Comparison of ENCODE assay signal across 19 mouse cellular contexts in the genomic region with DNA sequence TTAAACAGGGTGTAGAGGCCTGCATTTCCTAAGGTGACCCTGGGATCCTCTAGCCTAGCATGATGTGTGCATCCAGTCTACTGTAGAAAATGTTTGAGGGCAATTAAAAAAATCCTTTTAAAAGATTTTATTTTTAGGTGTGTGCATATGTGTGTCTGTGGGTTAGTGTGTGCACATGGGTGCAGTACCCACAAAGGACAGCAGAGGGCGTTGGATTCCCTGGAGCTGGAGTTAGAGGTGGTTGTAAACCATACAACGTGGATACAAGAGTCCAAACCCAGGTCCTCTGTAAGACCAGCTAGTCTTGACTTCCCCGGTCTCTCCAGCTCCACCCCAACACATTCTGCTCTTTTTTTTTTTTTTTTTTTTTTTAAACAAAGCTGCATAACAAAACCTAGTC. TPM values are rescaled to one million over a fixed set of nuclear protein-coding genes. Genes with fewer than 3 reads are reported as not detected.
A peak's percentile ranks its signal among the peaks of the same experiment; 100 is the strongest.
DNase-seq lines count a peak whose midpoint lies in the region; ATAC-seq and TF ChIP-seq lines count a peak whose summit lies in the region.
"Had no signal": no experiment of that assay in that cellular context is flagged by ENCODE, and none has a peak within 500 bp of the region (broad histone marks: within the 10 kb centered on the region; RNA-seq: fewer than 3 reads in every experiment).

No protein-coding gene starts in this region.

- in situ Hi-C loops in ES-E14 (cut with MboI; ENCODE audit: low sequenced_read_pairs in 2 of 2, unreplicated experiment in 2 of 2), result no loop called here

- no peak overlapping the region for H3K4me2 ChIP-seq in liver, embryonic 14.5 days (ENCODE audit: low read depth)
- no peak overlapping the region for H3K4me2 ChIP-seq in liver, embryonic 12.5 days
- H3K4me2 ChIP-seq: forebrain, embryonic 13.5 days; heart, embryonic 11.5 days; limb, embryonic 13.5 days; midbrain, embryonic 12.5 days had no signal

- H3K9me3 ChIP-seq in liver, embryonic 14.5 days (ENCODE audit: control insufficient read depth, low read length), result peaks cover 3% of the 10 kb centered on the region; the same call in 1 of the 2 replicates
- peaks cover 11% of the 10 kb centered on the region for H3K9me3 ChIP-seq in liver, embryonic 12.5 days (replicated peaks)
- no peaks in the 10 kb centered on the region for H3K9me3 ChIP-seq in ES-E14 (ENCODE audit: control insufficient read depth, insufficient read depth, low read depth, low read length)

- TF ChIP-seq EP300 in liver, embryonic 14.5 days (IDR thresholded peaks at IDR 0.05; ENCODE audit: low read depth), result no peak

- 48% methylated on average over 3 of the region's 3 CpGs for WGBS in liver, embryonic 14.5 days (ENCODE audit: insufficient replicate concordance)
- 53% methylated on average over 3 of the region's 3 CpGs for WGBS in liver, embryonic 12.5 days (ENCODE audit: insufficient replicate concordance)

- H3K4me3 ChIP-seq in gastrocnemius, adult 2 months, result no peak overlapping the region
- no peak overlapping the region for H3K4me3 ChIP-seq in liver, embryonic 14.5 days (ENCODE audit: insufficient read depth in 1 of 2, low read depth in 2 of 2, low read length in 2 of 2)
- H3K4me3 ChIP-seq in liver, embryonic 12.5 days, result no peak overlapping the region
- H3K4me3 ChIP-seq in ES-E14 (ENCODE audit: insufficient read depth in 1 of 2, low read depth in 1 of 2, low read length in 2 of 2, poor library complexity in 1 of 2, severe bottlenecking in 1 of 2), result no peak overlapping the region
- H3K4me3 ChIP-seq: forebrain, embryonic 13.5 days; limb, embryonic 13.5 days; midbrain, embryonic 12.5 days had no signal

- H3K4me1 ChIP-seq in liver, embryonic 14.5 days (replicated peaks; ENCODE audit: control insufficient read depth in 2 of 2, insufficient read depth in 2 of 2, low read length in 1 of 2), result no peaks in the 10 kb centered on the region
- H3K4me1 ChIP-seq in liver, embryonic 12.5 days, result no peaks in the 10 kb centered on the region
- 0 out of 4 replicates have a peak, but pooled peaks cover 0 to 2% of the 10 kb centered on the region in 2 experiments for H3K4me1 ChIP-seq in ES-E14 (ENCODE audit: control insufficient read depth in 2 of 2, insufficient read depth in 2 of 2, low read length in 2 of 2, poor library complexity in 1 of 2)
- H3K4me1 ChIP-seq: forebrain, embryonic 13.5 days; limb, embryonic 13.5 days; midbrain, embryonic 12.5 days had no signal

- ATAC-seq in liver, embryonic 14.5 days (ENCODE audit: insufficient read depth), result no peak
- no peak for ATAC-seq in liver, embryonic 12.5 days
- ATAC-seq: forebrain, embryonic 13.5 days; hindbrain, embryonic 16.5 days had no signal

- intact Hi-C loops in gastrocnemius, adult 2 months (cut with DNase I), result no loop called here

- no peak for TF ChIP-seq POLR2A in brain, embryonic 14.5 days (IDR thresholded peaks at IDR 0.05; ENCODE audit: borderline replicate concordance, extremely low read depth, insufficient read depth, insufficient read length, poor library complexity, severe bottlenecking)

- peak; percentile 2; the same call in 1 of the 2 replicates for TF ChIP-seq CTCF in gastrocnemius, adult 2 months (IDR thresholded peaks at IDR 0.05)
- peak; percentile 37 for TF ChIP-seq CTCF in liver, embryonic 14.5 days (IDR thresholded peaks at IDR 0.05; ENCODE audit: low read depth)
- peak; percentile 28; the same call in 1 of the 2 replicates for TF ChIP-seq CTCF in brain, embryonic 14.5 days (IDR thresholded peaks at IDR 0.05; ENCODE audit: borderline replicate concordance, extremely low read depth, insufficient read depth, insufficient read length)

- H3K27ac ChIP-seq in gastrocnemius, adult 2 months, result no peak overlapping the region
- H3K27ac ChIP-seq in liver, embryonic 14.5 days, result no peak overlapping the region
- H3K27ac ChIP-seq in liver, embryonic 12.5 days, result no peak overlapping the region
- H3K27ac ChIP-seq in ES-E14 (ENCODE audit: insufficient read depth, low read depth, low read length, poor library complexity, severe bottlenecking), result no peak overlapping the region
- H3K27ac ChIP-seq: forebrain, embryonic 13.5 days; limb, embryonic 13.5 days; midbrain, embryonic 12.5 days had no signal

- no peak for DNase-seq in gastrocnemius, adult 2 months
- DNase-seq in gastrocnemius, postnatal 4 days (ENCODE audit: low spot score in 2 of 2), result no peak
- no peak for DNase-seq in liver, embryonic 14.5 days (ENCODE audit: low read depth in 3 of 3, low spot score in 3 of 3)
- no peak for DNase-seq in ES-E14 (ENCODE audit: low read depth, low spot score)
- DNase-seq in brain, embryonic 14.5 days (ENCODE audit: low read depth), result no peak
- DNase-seq in adrenal gland, postnatal 10 days, result no peak
- no peak for DNase-seq in cerebellum, adult 8-10 months
- DNase-seq: cerebellum, adult 18-20 months; cerebellum, postnatal 36 days; kidney, adult 11 months; lung, adult 18-20 months; lung, postnatal 10 days; thymus, postnatal 36 days had no signal

- no peaks in the 10 kb centered on the region for H3K36me3 ChIP-seq in liver, embryonic 14.5 days (replicated peaks; ENCODE audit: control insufficient read depth, insufficient read depth, low read depth)
- H3K36me3 ChIP-seq in liver, embryonic 12.5 days, result peaks cover 14% of the 10 kb centered on the region
- H3K36me3 ChIP-seq in ES-E14 (ENCODE audit: control insufficient read depth, insufficient read depth, low read length, poor library complexity, severe bottlenecking), result no peaks in the 10 kb centered on the region; the same call in 1 of the 2 replicates
- H3K36me3 ChIP-seq: limb, embryonic 13.5 days; midbrain, embryonic 12.5 days had no signal

- H3K27me3 ChIP-seq in liver, embryonic 14.5 days (ENCODE audit: control insufficient read depth, insufficient read depth, low read length), result no peaks in the 10 kb centered on the region
- no peaks in the 10 kb centered on the region for H3K27me3 ChIP-seq in liver, embryonic 12.5 days (replicated peaks)
- H3K27me3 ChIP-seq: forebrain, embryonic 13.5 days; limb, embryonic 13.5 days; midbrain, embryonic 12.5 days had no signal

- H3K9ac ChIP-seq in liver, embryonic 14.5 days (replicated peaks), result no peak overlapping the region
- no peak overlapping the region for H3K9ac ChIP-seq in liver, embryonic 12.5 days
- H3K9ac ChIP-seq in ES-E14 (ENCODE audit: insufficient read depth, low read depth, low read length, poor library complexity, severe bottlenecking), result no peak overlapping the region
- H3K9ac ChIP-seq: forebrain, embryonic 13.5 days; limb, embryonic 13.5 days; midbrain, embryonic 12.5 days had no signal

TF ChIP-seq in ES-E14, 5 proteins besides CTCF, POLR2A, EP300 and RAD21:
- TF ChIP-seq CHD2 (IDR thresholded peaks at IDR 0.05; ENCODE audit: low read depth, low read length) (no peak), ZNF384 (IDR thresholded peaks at IDR 0.05; ENCODE audit: low read depth, low read length) (0 out of 2 replicates have a peak, but pooled peaks have one; percentile 43), MAFK (IDR thresholded peaks at IDR 0.05; ENCODE audit: insufficient read depth, low read depth, low read length) (no peak), HCFC1 (IDR thresholded peaks at IDR 0.05; ENCODE audit: borderline replicate concordance, insufficient read depth, low read length) (no peak)

RNA-seq across cellular contexts. Expression of gene Sdr42e1, which starts 36.0 kb away (rescaled TPM):
- under 1 TPM; 0.13 to 0.31 TPM for total RNA-seq in gastrocnemius, adult 2 months (2021)
- under 1 TPM; 0.60 to 0.93 TPM for total RNA-seq in gastrocnemius, postnatal 4 days (2021)
- 1.7 TPM in 2 replicates for polyA plus RNA-seq in liver, embryonic 14.5 days (2012; rRNA removed)
- polyA plus RNA-seq in liver, embryonic 14.5 days (2014; fragmentation: Nextera tagmentation; extraction: Ambion mirVana), result 0.99 and 1.7 TPM in 2 replicates
- polyA plus RNA-seq in liver, embryonic 12.5 days (2016; fragmentation: Nextera tagmentation; extraction: Ambion mirVana), result 0.91 and 1.4 TPM in 2 replicates
- total RNA-seq in ES-E14 (2012; rRNA removed), result 1.7 and 2.5 TPM in 2 replicates
- 1.7 and 1.8 TPM in 2 replicates for polyA plus RNA-seq in brain, embryonic 14.5 days (2012; rRNA removed)
- 1 to 10 TPM; 3.4 to 6.1 TPM for total RNA-seq in adrenal gland, postnatal 10 days (2021)
